Comparison of ENCODE assay signal across 20 mouse cellular contexts in the genomic region with DNA sequence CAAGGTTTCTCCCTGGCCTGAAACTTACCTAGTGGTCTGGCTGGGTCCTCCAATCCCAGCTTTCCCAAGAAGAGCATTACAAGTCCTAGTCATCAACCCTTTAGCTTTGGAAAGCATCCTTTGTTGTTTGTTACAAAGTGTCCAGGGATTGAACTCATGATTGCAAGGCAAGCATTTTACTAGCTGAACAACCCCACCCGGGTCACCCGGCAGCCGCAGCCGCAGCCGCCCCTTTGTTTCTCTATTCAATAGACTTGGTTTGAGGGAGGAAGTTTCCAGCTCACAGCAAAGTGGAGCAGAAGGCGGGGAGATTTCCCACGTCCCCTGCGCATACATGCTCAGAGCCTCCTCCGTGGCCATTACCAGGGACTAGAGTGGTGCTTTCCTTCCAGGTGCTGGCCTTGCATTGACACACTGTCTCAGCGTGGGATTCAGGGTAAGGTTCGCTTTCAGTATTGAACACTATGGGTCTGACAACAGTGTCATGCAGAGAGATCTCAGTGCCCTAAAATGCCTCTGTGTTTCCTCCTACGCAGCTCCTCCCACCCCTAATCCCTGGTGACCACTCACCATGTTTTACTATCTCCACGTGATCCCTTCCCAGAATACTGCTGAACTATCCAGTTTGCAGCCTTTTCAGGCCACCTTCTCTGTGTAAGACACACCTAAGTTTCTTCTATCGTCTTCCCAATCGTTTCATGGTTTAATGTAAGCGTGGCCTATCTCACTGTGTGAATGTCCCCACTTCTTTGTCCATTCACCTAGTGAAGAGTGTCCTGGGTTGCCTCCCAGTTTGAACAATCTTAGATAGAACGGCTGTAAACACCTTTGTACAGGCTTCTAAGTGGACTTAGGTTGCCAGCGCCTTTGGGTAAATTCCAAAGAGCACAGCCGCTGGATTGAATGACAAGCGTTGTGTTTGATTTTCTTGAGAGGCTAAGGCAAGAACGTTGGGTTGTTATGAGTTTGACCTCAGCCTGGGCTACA.
A peak's percentile ranks its signal among the peaks of the same experiment; 100 is the strongest.
DNase-seq lines count a peak whose midpoint lies in the region; ATAC-seq and TF ChIP-seq lines count a peak whose summit lies in the region.
"Had no signal": no experiment of that assay in that cellular context is flagged by ENCODE, and none has a peak within 500 bp of the region (broad histone marks: within the 10 kb centered on the region; RNA-seq: fewer than 3 reads in every experiment).

No protein-coding gene starts in this region.

- H3K27me3 ChIP-seq in embryonic facial prominence, embryonic 10.5 days (replicated peaks; ENCODE audit: low read depth, poor library complexity, severe bottlenecking): no peaks in the 10 kb centered on the region
- H3K27me3 ChIP-seq: embryonic facial prominence, embryonic 15.5 days; heart, embryonic 13.5 days; hindbrain, embryonic 15.5 days had no signal

- peak overlapping the region; percentile 44 to 67 for H3K4me3 ChIP-seq in ES-E14 (ENCODE audit: insufficient read depth in 1 of 2, low read depth in 1 of 2, low read length in 2 of 2, poor library complexity in 1 of 2, severe bottlenecking in 1 of 2)
- H3K4me3 ChIP-seq in embryonic facial prominence, embryonic 10.5 days: no peak overlapping the region
- H3K4me3 ChIP-seq: embryonic facial prominence, embryonic 15.5 days; erythroblast, embryonic 14.5 days; forebrain, embryonic 12.5 days; heart, embryonic 13.5 days; hindbrain, embryonic 15.5 days had no signal

- H3K27ac ChIP-seq in ES-E14 (ENCODE audit: insufficient read depth, low read depth, low read length, poor library complexity, severe bottlenecking): peak overlapping the region; percentile 99
- peak overlapping the region; percentile 24; the same call in 1 of the 2 replicates for H3K27ac ChIP-seq in embryonic facial prominence, embryonic 10.5 days (replicated peaks)
- H3K27ac ChIP-seq: embryonic facial prominence, embryonic 15.5 days; forebrain, embryonic 12.5 days; heart, embryonic 13.5 days; hindbrain, embryonic 15.5 days had no signal

- 60% methylated on average over 21 of the region's 21 CpGs for whole genome bisulfite sequencing in embryonic facial prominence, embryonic 10.5 days

- no peaks in the 10 kb centered on the region for H3K36me3 ChIP-seq in ES-E14 (ENCODE audit: control insufficient read depth, insufficient read depth, low read length, poor library complexity, severe bottlenecking)
- H3K36me3 ChIP-seq in embryonic facial prominence, embryonic 10.5 days (replicated peaks): no peaks in the 10 kb centered on the region
- H3K36me3 ChIP-seq: embryonic facial prominence, embryonic 15.5 days; forebrain, embryonic 12.5 days; heart, embryonic 13.5 days; hindbrain, embryonic 15.5 days had no signal

- ATAC-seq in erythroid progenitor cell, adult 5-6 weeks (replicated peaks; ENCODE audit: low FRiP score, poor library complexity, severe bottlenecking): no peak
- ATAC-seq: forebrain, postnatal 0 days; intestine, embryonic 16.5 days had no signal

- peak overlapping the region; percentile 88 for H3K9ac ChIP-seq in ES-E14 (ENCODE audit: insufficient read depth, low read depth, low read length, poor library complexity, severe bottlenecking)
- H3K9ac ChIP-seq: embryonic facial prominence, embryonic 15.5 days; forebrain, embryonic 12.5 days; forebrain, postnatal 0 days; heart, embryonic 13.5 days; hindbrain, embryonic 15.5 days had no signal

- peaks cover 10 to 33% of the 10 kb centered on the region in 2 experiments for H3K4me1 ChIP-seq in ES-E14 (ENCODE audit: control insufficient read depth in 2 of 2, insufficient read depth in 2 of 2, low read length in 2 of 2, poor library complexity in 1 of 2)
- H3K4me1 ChIP-seq in embryonic facial prominence, embryonic 10.5 days: peaks cover 10% of the 10 kb centered on the region
- H3K4me1 ChIP-seq: embryonic facial prominence, embryonic 15.5 days; heart, embryonic 13.5 days had no signal

- peak; percentile 68 for DNase-seq in testis, postnatal 14 days (ENCODE audit: low spot score)
- no peak for DNase-seq in testis, postnatal 10 days (ENCODE audit: low spot score)
- DNase-seq in ES-E14 (ENCODE audit: low read depth, low spot score): peak; percentile 75
- no peak for DNase-seq in embryonic facial prominence, embryonic 10.5 days (ENCODE audit: low spot score)
- DNase-seq in neural tube, embryonic 10.5 days (ENCODE audit: extremely low spot score, low spot score): no peak
- no peak for DNase-seq in cerebellum, postnatal 25 days
- DNase-seq: adrenal gland, adult 2 months; adrenal gland, postnatal 25 days; cerebellum, adult 18-20 months; cerebellum, postnatal 10 days; forebrain, postnatal 0 days; gastrocnemius, postnatal 25 days; kidney, adult 8-10 months had no signal

- in situ Hi-C loops in ES-E14 (cut with MboI; ENCODE audit: low sequenced_read_pairs in 2 of 2, unreplicated experiment in 2 of 2): no loop called here

- H3K9me3 ChIP-seq in ES-E14 (ENCODE audit: control insufficient read depth, insufficient read depth, low read depth, low read length): no peaks in the 10 kb centered on the region
- H3K9me3 ChIP-seq in embryonic facial prominence, embryonic 10.5 days: no peaks in the 10 kb centered on the region
- H3K9me3 ChIP-seq: embryonic facial prominence, embryonic 15.5 days; forebrain, embryonic 12.5 days; heart, embryonic 13.5 days; hindbrain, embryonic 15.5 days had no signal

TF ChIP-seq in ES-E14, 5 proteins besides CTCF, POLR2A, EP300 and RAD21:
- TF ChIP-seq MAFK (IDR thresholded peaks at IDR 0.05; ENCODE audit: insufficient read depth, low read depth, low read length): peak; percentile 67
- TF ChIP-seq ZNF384 (IDR thresholded peaks at IDR 0.05; ENCODE audit: low read depth, low read length): no peak
- TF ChIP-seq ZC3H11A (IDR thresholded peaks at IDR 0.05; ENCODE audit: borderline replicate concordance, low read depth, low read length): no peak
- TF ChIP-seq CHD2 (IDR thresholded peaks at IDR 0.05; ENCODE audit: low read depth, low read length): 0 out of 2 replicates have a peak, but pooled peaks have one; percentile 23
- TF ChIP-seq HCFC1 (IDR thresholded peaks at IDR 0.05; ENCODE audit: borderline replicate concordance, insufficient read depth, low read length): no peak

Comparison
In these comparisons a context has a peak if more than half of its experiments do, and no peak if none do; other contexts are left out.
1. DNase-seq: peak in testis, postnatal 14 days (single experiment) and ES-E14 (single experiment); none in testis, postnatal 10 days (single experiment), embryonic facial prominence, embryonic 10.5 days (single experiment), neural tube, embryonic 10.5 days (single experiment) and cerebellum, postnatal 25 days (0 of 2).